Mouse (Mus musculus) CH12.LX (cell line): ENCODE results near the gene Cacng7. TPM values are rescaled to one million over a fixed set of nuclear protein-coding genes. Genes with fewer than 3 reads are reported as not detected.

Experiments used
- DNase-seq: peaks from one replicate; pipeline ENCODE4 v3.0.0-alpha.2; 2013; ENCODE audit errors: extremely low read depth
- H3K27ac ChIP-seq: 2 replicates; pipeline ENCODE4 v1.5.1; 2012; ENCODE audit warnings: low read depth, mild to moderate bottlenecking, control low read depth, moderate library complexity; ENCODE audit not compliant: insufficient read depth
- H3K27me3 ChIP-seq: replicated peaks from 2 replicates; pipeline ENCODE3; 2012; ENCODE audit warnings: inconsistent platforms
- H3K36me3 ChIP-seq, 2 experiments: replicated peaks in 1 of 2; 2 replicates each; pipeline versions ENCODE3 to v1.6.1; 2012; ENCODE audit warnings: inconsistent platforms in 1 of 2, low read length in 1 of 2, mild to moderate bottlenecking in 1 of 2, mixed read lengths in 1 of 2, moderate library complexity in 1 of 2; ENCODE audit not compliant: control insufficient read depth in 1 of 2, insufficient read depth in 1 of 2
- H3K4me1 ChIP-seq, 2 experiments: 2 replicates each; pipeline ENCODE4 v1.6.1; 2012; ENCODE audit warnings: inconsistent platforms in 1 of 2, moderate library complexity in 1 of 2; ENCODE audit not compliant: insufficient read depth in 2 of 2, control insufficient read depth in 1 of 2
- H3K4me2 ChIP-seq: 2 replicates; pipeline ENCODE4 v1.6.1; 2012; ENCODE audit warnings: low read depth, mild to moderate bottlenecking, control low read depth; ENCODE audit not compliant: poor library complexity, insufficient read depth, severe bottlenecking
- H3K4me3 ChIP-seq, 3 experiments: fragments of 150-350 bp in 1 of 3; sonication (generic) in 1 of 3; replicated peaks in 1 of 3; 2 replicates each; pipeline versions ENCODE3 to v1.5.1; 2011 to 2012; ENCODE audit warnings: low read depth in 2 of 3, low read length in 2 of 3, mild to moderate bottlenecking in 2 of 3, moderate library complexity in 2 of 3, control low read depth in 1 of 3, improper control_type of control experiment in 1 of 3, inconsistent platforms in 1 of 3, mixed read lengths in 1 of 3; ENCODE audit not compliant: poor library complexity in 1 of 3
- H3K79me2 ChIP-seq: replicated peaks from 2 replicates; pipeline ENCODE4 v1.6.1; 2012; ENCODE audit warnings: mild to moderate bottlenecking, moderate library complexity; ENCODE audit not compliant: control insufficient read depth, poor library complexity, insufficient read depth, severe bottlenecking; ENCODE audit errors: extremely low read depth
- H3K9ac ChIP-seq: 2 replicates; pipeline ENCODE4 v1.6.1; 2012; ENCODE audit warnings: low read depth, mild to moderate bottlenecking, control low read depth, moderate library complexity; ENCODE audit not compliant: insufficient read depth
- H3K9me3 ChIP-seq: replicated peaks from 2 replicates; pipeline ENCODE3; 2012; ENCODE audit warnings: low read length, inconsistent platforms, mixed read lengths
- BHLHE40 ChIP-seq: IDR thresholded peaks from 2 replicates; pipeline ENCODE4 v1.6.1; 2011; ENCODE audit warnings: mild to moderate bottlenecking, low read depth, low read length, improper control_type of control experiment
- CHD2 ChIP-seq: IDR thresholded peaks from 2 replicates; pipeline ENCODE4 v1.6.1; 2011; ENCODE audit warnings: low read length, improper control_type of control experiment
- CTCF ChIP-seq, 2 experiments: IDR thresholded peaks in 1 of 2; conservative IDR thresholded peaks in 1 of 2; 2 replicates each; pipeline ENCODE4 v1.5.1; 2011 to 2012; ENCODE audit warnings: low read depth in 2 of 2, low read length in 2 of 2, improper control_type of control experiment in 1 of 2, inconsistent platforms in 1 of 2, mild to moderate bottlenecking in 1 of 2, moderate library complexity in 1 of 2
- ELF1 ChIP-seq: IDR thresholded peaks from 2 replicates; pipeline ENCODE4 v1.6.1; 2014; ENCODE audit warnings: low read depth, mild to moderate bottlenecking, inconsistent platforms, low read length, improper control_type of control experiment
- EP300 ChIP-seq: IDR thresholded peaks from 2 replicates; pipeline ENCODE4 v1.6.1; 2011; ENCODE audit warnings: low read length, improper control_type of control experiment
- JUN ChIP-seq: IDR thresholded peaks from 2 replicates; pipeline ENCODE4 v1.6.1; 2011; ENCODE audit warnings: low read depth, mild to moderate bottlenecking, low read length, improper control_type of control experiment, moderate library complexity; ENCODE audit not compliant: insufficient read depth
- JUND ChIP-seq: conservative IDR thresholded peaks from 2 replicates; pipeline ENCODE4 v1.6.1; 2011; ENCODE audit warnings: low read depth, low read length, improper control_type of control experiment
- MAX ChIP-seq: IDR thresholded peaks from 2 replicates; pipeline ENCODE4 v1.6.1; 2011; ENCODE audit warnings: low read length, improper control_type of control experiment
- MAZ ChIP-seq: IDR thresholded peaks from 2 replicates; pipeline ENCODE4 v1.6.1; 2012; ENCODE audit warnings: low read depth, mild to moderate bottlenecking, inconsistent platforms, low read length, improper control_type of control experiment, moderate library complexity
- MEF2A ChIP-seq: IDR thresholded peaks from 2 replicates; pipeline ENCODE4 v1.6.1; 2014; ENCODE audit warnings: low read depth, mild to moderate bottlenecking, inconsistent platforms, low read length, improper control_type of control experiment, borderline replicate concordance
- MXI1 ChIP-seq: IDR thresholded peaks from 2 replicates; pipeline ENCODE4 v1.6.1; 2011; ENCODE audit warnings: mild to moderate bottlenecking, low read depth, low read length, improper control_type of control experiment
- MYC ChIP-seq: IDR thresholded peaks from 2 replicates; pipeline ENCODE4 v1.6.1; 2011; ENCODE audit warnings: low read depth, mild to moderate bottlenecking, improper control_type of control experiment, low read length
- NELFE ChIP-seq: IDR thresholded peaks from 2 replicates; pipeline ENCODE4 v1.6.1; 2011; ENCODE audit warnings: low read depth, low read length, improper control_type of control experiment
- NRF1 ChIP-seq: IDR thresholded peaks from 2 replicates; pipeline ENCODE4 v1.6.1; 2014; ENCODE audit warnings: low read depth, mild to moderate bottlenecking, inconsistent platforms, low read length, improper control_type of control experiment, moderate library complexity
- PAX5 ChIP-seq: IDR thresholded peaks from 2 replicates; pipeline ENCODE4 v1.6.1; 2012; ENCODE audit warnings: low read length, inconsistent platforms, mixed read lengths
- POLR2A ChIP-seq: IDR thresholded peaks from 2 replicates; pipeline ENCODE4 v1.6.1; 2011; ENCODE audit warnings: low read depth, mild to moderate bottlenecking, improper control_type of control experiment, low read length
- RAD21 ChIP-seq: IDR thresholded peaks from 2 replicates; pipeline ENCODE4 v1.6.1; 2011; ENCODE audit warnings: low read depth, mild to moderate bottlenecking, low read length, improper control_type of control experiment, moderate library complexity
- SIN3A ChIP-seq: IDR thresholded peaks from 2 replicates; pipeline ENCODE4 v1.6.1; 2012; ENCODE audit warnings: low read length, improper control_type of control experiment, inconsistent platforms
- SMC3 ChIP-seq: IDR thresholded peaks from 2 replicates; pipeline ENCODE4 v1.6.1; 2011; ENCODE audit warnings: low read depth, low read length, improper control_type of control experiment
- TBP ChIP-seq: conservative IDR thresholded peaks from 2 replicates; pipeline ENCODE4 v1.6.1; 2011; ENCODE audit warnings: low read depth, low read length, improper control_type of control experiment
- TCF12 ChIP-seq: IDR thresholded peaks from 2 replicates; pipeline ENCODE4 v1.6.1; 2014; ENCODE audit warnings: low read depth, mild to moderate bottlenecking, inconsistent platforms, low read length, improper control_type of control experiment
- UBTF ChIP-seq: IDR thresholded peaks from 2 replicates; pipeline ENCODE4 v1.6.1; 2012; ENCODE audit warnings: low read depth, mild to moderate bottlenecking, inconsistent platforms, low read length, improper control_type of control experiment, moderate library complexity
- USF1 ChIP-seq: IDR thresholded peaks from 2 replicates; pipeline ENCODE4 v1.6.1; 2014; ENCODE audit warnings: low read depth, mild to moderate bottlenecking, inconsistent platforms, low read length, improper control_type of control experiment
- USF2 ChIP-seq: conservative IDR thresholded peaks from 2 replicates; pipeline ENCODE4 v1.6.1; 2011; ENCODE audit warnings: low read depth, low read length, improper control_type of control experiment
- ZC3H11A ChIP-seq: IDR thresholded peaks from 2 replicates; pipeline ENCODE4 v1.6.1; 2012; ENCODE audit warnings: low read depth, mild to moderate bottlenecking, inconsistent platforms, low read length, improper control_type of control experiment
- ZMIZ1 ChIP-seq: IDR thresholded peaks from 2 replicates; pipeline ENCODE4 v1.6.1; 2012; ENCODE audit warnings: low read depth, mild to moderate bottlenecking, inconsistent platforms, low read length, improper control_type of control experiment
- dilution Hi-C: fragments of 300-500 bp; cut with MboI; formaldehyde crosslinking; loops from 2 replicates; pipeline ENCODE4 v1.14.3; 2020; ENCODE audit warnings: low sequenced_read_pairs; ENCODE audit not compliant: extremely low pct_unique_long_range_greater_than_20kb, extremely low pct_ligation_motif_present
- in situ Hi-C: fragments of 300-500 bp; cut with MboI; formaldehyde crosslinking; loops from 3 replicates; pipeline ENCODE4 v1.14.3; 2019; ENCODE audit warnings: low sequenced_read_pairs, low pct_ligation_motif_present, low pct_unique_long_range_greater_than_20kb, mixed read lengths
- polyA plus RNA-seq: library from polyadenylated mRNA; unstranded; fragments of >175 nt; gene quantifications from 2 replicates; pipeline ENCODE4 v1.2.1, GENCODE M21; 2012; ENCODE audit warnings: low read depth; ENCODE audit not compliant: insufficient read length
- total RNA-seq, 2 experiments: library from RNA; depleted of rRNA; stranded (reverse); fragments of 300-350 nt in 1 of 2; fragments of >200 nt in 1 of 2; gene quantifications; 2 replicates each; pipeline ENCODE4 v1.2.3; 2012 to 2014

Cacng7 gene
- total and polyA plus RNA-seq, 3 experiments, result 0.21 to 2.8 (median 0.28) TPM

DNA sequence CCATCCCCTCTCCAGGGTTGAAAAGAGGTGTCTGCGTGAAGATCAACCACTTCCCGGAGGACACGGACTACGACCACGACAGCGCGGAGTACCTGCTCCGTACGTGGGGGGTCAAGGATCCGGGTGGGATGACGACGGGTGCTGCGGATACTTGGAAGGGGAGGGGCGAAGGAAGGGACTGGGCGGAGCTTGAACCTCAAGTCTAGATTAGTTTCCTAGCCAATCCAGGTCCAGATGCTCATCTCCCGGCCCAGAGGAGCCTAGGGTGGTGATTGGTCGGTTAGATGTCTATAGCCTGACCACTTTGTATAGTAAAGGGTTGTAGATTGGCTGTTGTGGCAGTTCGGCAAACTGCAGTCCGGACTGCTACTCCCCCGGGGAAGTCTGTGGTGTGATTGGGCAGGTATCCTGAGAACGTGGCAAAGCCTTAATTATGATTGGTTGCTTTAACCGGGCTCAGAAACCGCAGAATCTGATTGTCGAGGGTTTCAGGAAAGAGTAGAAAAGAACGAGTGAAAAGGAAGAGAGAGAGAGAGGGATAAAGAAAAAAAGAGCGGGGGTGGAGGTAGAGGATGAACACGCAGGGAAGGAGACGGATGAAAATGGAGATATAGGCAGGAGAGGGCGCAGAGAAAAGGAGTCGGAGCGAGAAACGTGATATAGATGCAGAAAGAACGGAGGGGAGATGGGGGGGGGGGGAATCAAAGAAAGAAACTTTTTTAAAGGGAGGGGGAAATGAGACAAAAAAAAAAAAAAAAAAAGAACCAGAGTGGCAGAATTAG is 78.6 kb downstream of the Cacng7 start (continued):
- TF ChIP-seq MEF2A (0 out of 2 replicates have a peak, but pooled peaks have one; percentile 34), CHD2 (no peak; the same call in none of the 2 replicates), JUND (no peak), ELF1 (peak; percentile 39; the same call in 1 of the 2 replicates), ZMIZ1 (no peak), ZC3H11A (no peak), TCF12 (no peak), TBP (no peak), MYC (no peak), CTCF (conservative IDR thresholded peaks at IDR 0.05 in 1 of 2, IDR thresholded peaks at IDR 0.05 in 1 of 2; ENCODE audit: low read depth in 2 of 2, low read length in 2 of 2) (no peak), NRF1 (no peak)

DNA sequence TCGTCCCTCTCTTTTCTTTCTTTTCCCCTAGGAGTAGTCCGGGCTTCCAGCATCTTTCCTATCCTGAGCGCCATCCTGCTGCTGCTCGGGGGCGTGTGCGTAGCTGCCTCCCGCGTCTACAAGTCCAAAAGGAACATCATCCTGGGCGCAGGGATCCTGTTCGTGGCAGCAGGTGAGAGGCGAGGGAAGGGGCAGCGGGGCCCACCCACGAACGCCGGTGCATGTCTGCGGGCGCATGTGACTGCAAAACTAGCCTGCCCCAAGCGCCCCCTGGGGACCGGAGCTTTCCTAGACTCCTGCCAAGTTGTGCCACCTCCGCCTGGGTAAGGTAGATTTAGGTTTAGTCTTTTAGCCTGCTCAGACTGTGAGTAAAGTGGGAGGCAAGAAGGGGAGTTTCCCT is 79.3 kb downstream of the Cacng7 start:
- peak; percentile 58 for DNase-seq
- peaks cover 5 to 31% of the 10 kb centered on the region in 2 experiments for H3K36me3 ChIP-seq
- no peaks in the 10 kb centered on the region for H3K27me3 ChIP-seq
- H3K9ac ChIP-seq, result peak overlapping the region; percentile 46; the same call in 1 of the 2 replicates
- H3K79me2 ChIP-seq, result no peaks in the 10 kb centered on the region
- in situ Hi-C loops, result loop anchor here (5.0 kb wide), 1 partner anchor 35 kb away; no protein-coding TSS in a partner anchor
- dilution Hi-C loops, result no loop called here
- peak overlapping the region; percentile 87 for H3K4me2 ChIP-seq
- peak overlapping the region in 2 of 3 experiments; percentile 62 to 67 for H3K4me3 ChIP-seq
- no peak overlapping the region for H3K27ac ChIP-seq
- H3K9me3 ChIP-seq, result peaks cover 12% of the 10 kb centered on the region
- peaks cover 0 to 32% of the 10 kb centered on the region in 2 experiments; a peak in 2 of 4 replicates for H3K4me1 ChIP-seq
- TF ChIP-seq CHD2, result no peak
- peak; percentile 36; the same call in 1 of the 2 replicates for TF ChIP-seq TCF12
- no peak for TF ChIP-seq MEF2A
- no peak for TF ChIP-seq NELFE
- peak; percentile 14 for TF ChIP-seq RAD21
- no peak for TF ChIP-seq USF1
- TF ChIP-seq CTCF (conservative IDR thresholded peaks at IDR 0.05 in 1 of 2, IDR thresholded peaks at IDR 0.05 in 1 of 2; ENCODE audit: low read depth in 2 of 2, low read length in 2 of 2), result peak in 1 of 2 experiments; percentile 61; a peak in 2 of 4 replicates
- TF ChIP-seq MYC, result no peak
- no peak for TF ChIP-seq POLR2A
- TF ChIP-seq BHLHE40, result peak; percentile 61
- no peak for TF ChIP-seq MXI1
- no peak for TF ChIP-seq USF2
- TF ChIP-seq JUND, result no peak
- no peak for TF ChIP-seq UBTF
- peak; percentile 52; the same call in 1 of the 2 replicates for TF ChIP-seq MAX
- TF ChIP-seq ELF1, result no peak
- TF ChIP-seq PAX5, result no peak
- TF ChIP-seq JUN, result no peak
- no peak for TF ChIP-seq EP300
- TF ChIP-seq MAZ, result no peak
- TF ChIP-seq SMC3, result peak; percentile 49
- no peak for TF ChIP-seq SIN3A
